Mouse (Mus musculus) cortical plate, adult 2 months (tissue): ENCODE measurements around the gene Olfr1369-ps1. TPM values are rescaled to one million over a fixed set of nuclear protein-coding genes. Genes with fewer than 3 reads are reported as not detected.
"Not testable (repeated sequence)": the region's sequence is repeated elsewhere in the genome, so short reads cannot be mapped to it uniquely, and the experiment has no call there.

ENCODE experiments used
- H3K27ac ChIP-seq: fragments of 200-500 bp; 2 replicates; pipeline ENCODE4 v1.5.1; 2012; ENCODE audit warnings: low read length, control low read depth, inconsistent platforms; ENCODE audit not compliant: insufficient read depth
- H3K4me1 ChIP-seq: fragments of 200-500 bp; 2 replicates; pipeline ENCODE4 v1.6.1; 2011; ENCODE audit warnings: low read length; ENCODE audit not compliant: control insufficient read depth, insufficient read depth
- H3K4me3 ChIP-seq: fragments of 200-500 bp; 2 replicates; pipeline ENCODE4 v1.5.1; 2011; ENCODE audit warnings: mild to moderate bottlenecking, low read length, control low read depth; ENCODE audit not compliant: insufficient read depth
- CTCF ChIP-seq: fragments of 200-500 bp; IDR thresholded peaks from 2 replicates; pipeline ENCODE4 v1.5.1; 2011; ENCODE audit warnings: mild to moderate bottlenecking, control low read depth, low read length; ENCODE audit not compliant: insufficient read depth; ENCODE audit errors: extremely low read depth
- POLR2A ChIP-seq: fragments of 200-500 bp; IDR thresholded peaks from 2 replicates; pipeline ENCODE4 v1.6.1; 2011; ENCODE audit warnings: mild to moderate bottlenecking, low read length, control low read depth; ENCODE audit not compliant: insufficient read depth; ENCODE audit errors: extremely low read depth
- polyA plus RNA-seq: library from polyadenylated mRNA; depleted of rRNA; stranded (reverse); fragments of >200 nt; gene quantifications from 2 replicates; pipeline ENCODE4 v1.2.3, GENCODE M21; 2012; rRNA removed

Gene Olfr1369-ps1
- polyA plus RNA-seq: not detected in 2 replicates

GRCm38 (mm10) chr13:21111183-21111582 lies at the start of gene Olfr1369-ps1:
Gene Olfr1369-ps1, plus strand, starts transcription at chr13:21111483.
- H3K4me1 ChIP-seq, H3K27ac ChIP-seq, H3K4me3 ChIP-seq: not testable (repeated sequence)

- H3K4me3 ChIP-seq: no peak overlapping the region
- no peak for TF ChIP-seq CTCF
- no peak for TF ChIP-seq POLR2A
- H3K27ac ChIP-seq: no peak overlapping the region
- H3K4me1 ChIP-seq: no peaks in the 10 kb centered on the region
Measured at GRCm38 (mm10) chr13:21066021-21066420, 45.3 kb upstream of the Olfr1369-ps1 start.

- Histone ChIP-seq H3K4me3 (no peak within 1 kb of the TSS), H3K27ac (no peak within 1 kb of the TSS), H3K4me1 (no peaks in the 10 kb centered on the region)
- TF ChIP-seq POLR2A: no peak
- no peak for TF ChIP-seq CTCF
Measured at GRCm38 (mm10) chr13:21074847-21075246, 36.4 kb upstream of the Olfr1369-ps1 start, which contains the start of gene Olfr1370. Gene Olfr1370, minus strand, starts transcription at chr13:21074947.

- TF ChIP-seq POLR2A: no peak
- TF ChIP-seq CTCF: no peak
- H3K4me3 ChIP-seq: no peak overlapping the region
- H3K27ac ChIP-seq: no peak overlapping the region
- no peaks in the 10 kb centered on the region for H3K4me1 ChIP-seq
Measured at GRCm38 (mm10) chr13:21082686-21083085, 28.6 kb upstream of the Olfr1369-ps1 start.

GRCm38 (mm10) chr13:21109759-21110158 lies 1.5 kb upstream of the Olfr1369-ps1 start:
- no peak overlapping the region for H3K4me3 ChIP-seq
- TF ChIP-seq CTCF (no peak), POLR2A (no peak)
- no peaks in the 10 kb centered on the region for H3K4me1 ChIP-seq
- H3K27ac ChIP-seq: no peak overlapping the region

- TF ChIP-seq POLR2A (no peak), CTCF (no peak)
- Histone ChIP-seq H3K27ac (no peak overlapping the region), H3K4me1 (no peaks in the 10 kb centered on the region), H3K4me3 (no peak overlapping the region)
Measured at GRCm38 (mm10) chr13:21110441-21110840, 842 bp upstream of the Olfr1369-ps1 start.

GRCm38 (mm10) chr13:21114121-21114520 lies 2.8 kb downstream of the Olfr1369-ps1 start:
- TF ChIP-seq POLR2A: no peak
- TF ChIP-seq CTCF: no peak
- Histone ChIP-seq H3K27ac (no peak overlapping the region), H3K4me3 (no peak overlapping the region), H3K4me1 (no peaks in the 10 kb centered on the region)

- not testable (repeated sequence) for H3K4me1 ChIP-seq, H3K27ac ChIP-seq, H3K4me3 ChIP-seq
Measured at GRCm38 (mm10) chr13:21129339-21129738, 18.1 kb downstream of the Olfr1369-ps1 start, which contains the start of gene Olfr263. Gene Olfr263, plus strand, starts transcription at chr13:21129639.

- Histone ChIP-seq H3K27ac (no peak overlapping the region), H3K4me3 (no peak overlapping the region), H3K4me1 (no peaks in the 10 kb centered on the region)
- TF ChIP-seq POLR2A (no peak), CTCF (0 out of 2 replicates have a peak, but pooled peaks have one; percentile 4)
Measured at GRCm38 (mm10) chr13:21142421-21142820, 31.1 kb downstream of the Olfr1369-ps1 start.

GRCm38 (mm10) chr13:21145767-21146166 lies 34.5 kb downstream of the Olfr1369-ps1 start, which contains the start of gene Olfr1368:
Gene Olfr1368, minus strand, starts transcription at chr13:21145867.
- no peaks in the 10 kb centered on the region for H3K4me1 ChIP-seq
- TF ChIP-seq CTCF: no peak
- TF ChIP-seq POLR2A: no peak
- no peak within 1 kb of the TSS for H3K4me3 ChIP-seq
- H3K27ac ChIP-seq: no peak within 1 kb of the TSS

GRCm38 (mm10) chr13:21155888-21156287 lies 44.6 kb downstream of the Olfr1369-ps1 start:
- Histone ChIP-seq H3K4me3 (no peak overlapping the region), H3K27ac (no peak overlapping the region), H3K4me1 (no peaks in the 10 kb centered on the region)
- TF ChIP-seq CTCF (no peak), POLR2A (no peak)
